Mouse (Mus musculus) CH12.LX (cell line): ENCODE measurements around the gene Tmem151b. TPM values are rescaled to one million over a fixed set of nuclear protein-coding genes. Genes with fewer than 3 reads are reported as not detected.
A peak's percentile ranks its signal among the peaks of the same experiment; 100 is the strongest.

ENCODE experiments used
- DNase-seq: peaks from one replicate; pipeline ENCODE4 v3.0.0-alpha.2; 2013; ENCODE audit errors: extremely low read depth
- H3K27ac ChIP-seq: 2 replicates; pipeline ENCODE4 v1.5.1; 2012; ENCODE audit warnings: low read depth, mild to moderate bottlenecking, control low read depth, moderate library complexity; ENCODE audit not compliant: insufficient read depth
- H3K27me3 ChIP-seq: replicated peaks from 2 replicates; pipeline ENCODE3; 2012; ENCODE audit warnings: inconsistent platforms
- H3K36me3 ChIP-seq, 2 experiments: replicated peaks in 1 of 2; 2 replicates each; pipeline versions ENCODE3 to v1.6.1; 2012; ENCODE audit warnings: inconsistent platforms in 1 of 2, low read length in 1 of 2, mild to moderate bottlenecking in 1 of 2, mixed read lengths in 1 of 2, moderate library complexity in 1 of 2; ENCODE audit not compliant: control insufficient read depth in 1 of 2, insufficient read depth in 1 of 2
- H3K4me1 ChIP-seq, 2 experiments: 2 replicates each; pipeline ENCODE4 v1.6.1; 2012; ENCODE audit warnings: inconsistent platforms in 1 of 2, moderate library complexity in 1 of 2; ENCODE audit not compliant: insufficient read depth in 2 of 2, control insufficient read depth in 1 of 2
- H3K4me2 ChIP-seq: 2 replicates; pipeline ENCODE4 v1.6.1; 2012; ENCODE audit warnings: low read depth, mild to moderate bottlenecking, control low read depth; ENCODE audit not compliant: poor library complexity, insufficient read depth, severe bottlenecking
- H3K4me3 ChIP-seq, 3 experiments: fragments of 150-350 bp in 1 of 3; sonication (generic) in 1 of 3; replicated peaks in 1 of 3; 2 replicates each; pipeline versions ENCODE3 to v1.5.1; 2011 to 2012; ENCODE audit warnings: low read depth in 2 of 3, low read length in 2 of 3, mild to moderate bottlenecking in 2 of 3, moderate library complexity in 2 of 3, control low read depth in 1 of 3, improper control_type of control experiment in 1 of 3, inconsistent platforms in 1 of 3, mixed read lengths in 1 of 3; ENCODE audit not compliant: poor library complexity in 1 of 3
- H3K79me2 ChIP-seq: replicated peaks from 2 replicates; pipeline ENCODE4 v1.6.1; 2012; ENCODE audit warnings: mild to moderate bottlenecking, moderate library complexity; ENCODE audit not compliant: control insufficient read depth, poor library complexity, insufficient read depth, severe bottlenecking; ENCODE audit errors: extremely low read depth
- H3K9ac ChIP-seq: 2 replicates; pipeline ENCODE4 v1.6.1; 2012; ENCODE audit warnings: low read depth, mild to moderate bottlenecking, control low read depth, moderate library complexity; ENCODE audit not compliant: insufficient read depth
- H3K9me3 ChIP-seq: replicated peaks from 2 replicates; pipeline ENCODE3; 2012; ENCODE audit warnings: low read length, inconsistent platforms, mixed read lengths
- BHLHE40 ChIP-seq: IDR thresholded peaks from 2 replicates; pipeline ENCODE4 v1.6.1; 2011; ENCODE audit warnings: mild to moderate bottlenecking, low read depth, low read length, improper control_type of control experiment
- CHD1 ChIP-seq: IDR thresholded peaks from 2 replicates; pipeline ENCODE4 v1.6.1; 2012; ENCODE audit warnings: low read depth, low read length, improper control_type of control experiment, inconsistent platforms
- CHD2 ChIP-seq: IDR thresholded peaks from 2 replicates; pipeline ENCODE4 v1.6.1; 2011; ENCODE audit warnings: low read length, improper control_type of control experiment
- CTCF ChIP-seq, 2 experiments: IDR thresholded peaks in 1 of 2; conservative IDR thresholded peaks in 1 of 2; 2 replicates each; pipeline ENCODE4 v1.5.1; 2011 to 2012; ENCODE audit warnings: low read depth in 2 of 2, low read length in 2 of 2, improper control_type of control experiment in 1 of 2, inconsistent platforms in 1 of 2, mild to moderate bottlenecking in 1 of 2, moderate library complexity in 1 of 2
- E2F4 ChIP-seq: IDR thresholded peaks from 2 replicates; pipeline ENCODE4 v1.6.1; 2011; ENCODE audit warnings: low read depth, low read length, improper control_type of control experiment; ENCODE audit not compliant: insufficient replicate concordance
- ELF1 ChIP-seq: IDR thresholded peaks from 2 replicates; pipeline ENCODE4 v1.6.1; 2014; ENCODE audit warnings: low read depth, mild to moderate bottlenecking, inconsistent platforms, low read length, improper control_type of control experiment
- EP300 ChIP-seq: IDR thresholded peaks from 2 replicates; pipeline ENCODE4 v1.6.1; 2011; ENCODE audit warnings: low read length, improper control_type of control experiment
- ETS1 ChIP-seq: conservative IDR thresholded peaks from 2 replicates; pipeline ENCODE4 v1.6.1; 2012; ENCODE audit warnings: low read depth, mild to moderate bottlenecking, inconsistent platforms, low read length, improper control_type of control experiment, moderate library complexity
- GABPA ChIP-seq: IDR thresholded peaks from 2 replicates; pipeline ENCODE4 v1.6.1; 2012; ENCODE audit warnings: low read depth, low read length, improper control_type of control experiment, inconsistent platforms; ENCODE audit not compliant: insufficient replicate concordance
- HCFC1 ChIP-seq: IDR thresholded peaks from 2 replicates; pipeline ENCODE4 v1.6.1; 2012; ENCODE audit warnings: low read depth, mild to moderate bottlenecking, inconsistent platforms, low read length, improper control_type of control experiment
- IRF4 ChIP-seq: IDR thresholded peaks from 2 replicates; pipeline ENCODE4 v1.6.1; 2014; ENCODE audit warnings: low read depth, mild to moderate bottlenecking, inconsistent platforms, low read length, improper control_type of control experiment
- JUN ChIP-seq: IDR thresholded peaks from 2 replicates; pipeline ENCODE4 v1.6.1; 2011; ENCODE audit warnings: low read depth, mild to moderate bottlenecking, low read length, improper control_type of control experiment, moderate library complexity; ENCODE audit not compliant: insufficient read depth
- JUND ChIP-seq: conservative IDR thresholded peaks from 2 replicates; pipeline ENCODE4 v1.6.1; 2011; ENCODE audit warnings: low read depth, low read length, improper control_type of control experiment
- KAT2A ChIP-seq: IDR thresholded peaks from 2 replicates; pipeline ENCODE4 v1.6.1; 2012; ENCODE audit warnings: low read length, improper control_type of control experiment, inconsistent platforms; ENCODE audit not compliant: insufficient replicate concordance
- MAFK ChIP-seq: IDR thresholded peaks from 2 replicates; pipeline ENCODE4 v1.6.1; 2011; ENCODE audit warnings: low read length, improper control_type of control experiment; ENCODE audit not compliant: insufficient replicate concordance
- MAX ChIP-seq: IDR thresholded peaks from 2 replicates; pipeline ENCODE4 v1.6.1; 2011; ENCODE audit warnings: low read length, improper control_type of control experiment
- MAZ ChIP-seq: IDR thresholded peaks from 2 replicates; pipeline ENCODE4 v1.6.1; 2012; ENCODE audit warnings: low read depth, mild to moderate bottlenecking, inconsistent platforms, low read length, improper control_type of control experiment, moderate library complexity
- MEF2A ChIP-seq: IDR thresholded peaks from 2 replicates; pipeline ENCODE4 v1.6.1; 2014; ENCODE audit warnings: low read depth, mild to moderate bottlenecking, inconsistent platforms, low read length, improper control_type of control experiment, borderline replicate concordance
- MXI1 ChIP-seq: IDR thresholded peaks from 2 replicates; pipeline ENCODE4 v1.6.1; 2011; ENCODE audit warnings: mild to moderate bottlenecking, low read depth, low read length, improper control_type of control experiment
- MYC ChIP-seq: IDR thresholded peaks from 2 replicates; pipeline ENCODE4 v1.6.1; 2011; ENCODE audit warnings: low read depth, mild to moderate bottlenecking, improper control_type of control experiment, low read length
- NELFE ChIP-seq: IDR thresholded peaks from 2 replicates; pipeline ENCODE4 v1.6.1; 2011; ENCODE audit warnings: low read depth, low read length, improper control_type of control experiment
- NRF1 ChIP-seq: IDR thresholded peaks from 2 replicates; pipeline ENCODE4 v1.6.1; 2014; ENCODE audit warnings: low read depth, mild to moderate bottlenecking, inconsistent platforms, low read length, improper control_type of control experiment, moderate library complexity
- PAX5 ChIP-seq: IDR thresholded peaks from 2 replicates; pipeline ENCODE4 v1.6.1; 2012; ENCODE audit warnings: low read length, inconsistent platforms, mixed read lengths
- POLR2A ChIP-seq: IDR thresholded peaks from 2 replicates; pipeline ENCODE4 v1.6.1; 2011; ENCODE audit warnings: low read depth, mild to moderate bottlenecking, improper control_type of control experiment, low read length
- POLR2AphosphoS2 ChIP-seq: IDR thresholded peaks from 2 replicates; pipeline ENCODE4 v1.6.1; 2011; ENCODE audit warnings: low read depth, low read length, improper control_type of control experiment
- RAD21 ChIP-seq: IDR thresholded peaks from 2 replicates; pipeline ENCODE4 v1.6.1; 2011; ENCODE audit warnings: low read depth, mild to moderate bottlenecking, low read length, improper control_type of control experiment, moderate library complexity
- RCOR1 ChIP-seq: conservative IDR thresholded peaks from 2 replicates; pipeline ENCODE4 v1.6.1; 2012; ENCODE audit warnings: low read depth, mild to moderate bottlenecking, inconsistent platforms, low read length, improper control_type of control experiment
- SIN3A ChIP-seq: IDR thresholded peaks from 2 replicates; pipeline ENCODE4 v1.6.1; 2012; ENCODE audit warnings: low read length, improper control_type of control experiment, inconsistent platforms
- SMC3 ChIP-seq: IDR thresholded peaks from 2 replicates; pipeline ENCODE4 v1.6.1; 2011; ENCODE audit warnings: low read depth, low read length, improper control_type of control experiment
- TBP ChIP-seq: conservative IDR thresholded peaks from 2 replicates; pipeline ENCODE4 v1.6.1; 2011; ENCODE audit warnings: low read depth, low read length, improper control_type of control experiment
- TCF12 ChIP-seq: IDR thresholded peaks from 2 replicates; pipeline ENCODE4 v1.6.1; 2014; ENCODE audit warnings: low read depth, mild to moderate bottlenecking, inconsistent platforms, low read length, improper control_type of control experiment
- UBTF ChIP-seq: IDR thresholded peaks from 2 replicates; pipeline ENCODE4 v1.6.1; 2012; ENCODE audit warnings: low read depth, mild to moderate bottlenecking, inconsistent platforms, low read length, improper control_type of control experiment, moderate library complexity
- USF1 ChIP-seq: IDR thresholded peaks from 2 replicates; pipeline ENCODE4 v1.6.1; 2014; ENCODE audit warnings: low read depth, mild to moderate bottlenecking, inconsistent platforms, low read length, improper control_type of control experiment
- USF2 ChIP-seq: conservative IDR thresholded peaks from 2 replicates; pipeline ENCODE4 v1.6.1; 2011; ENCODE audit warnings: low read depth, low read length, improper control_type of control experiment
- ZC3H11A ChIP-seq: IDR thresholded peaks from 2 replicates; pipeline ENCODE4 v1.6.1; 2012; ENCODE audit warnings: low read depth, mild to moderate bottlenecking, inconsistent platforms, low read length, improper control_type of control experiment
- ZKSCAN1 ChIP-seq: IDR thresholded peaks from 2 replicates; pipeline ENCODE4 v1.6.1; 2012; ENCODE audit warnings: low read depth, inconsistent platforms, low read length, improper control_type of control experiment, borderline replicate concordance
- ZMIZ1 ChIP-seq: IDR thresholded peaks from 2 replicates; pipeline ENCODE4 v1.6.1; 2012; ENCODE audit warnings: low read depth, mild to moderate bottlenecking, inconsistent platforms, low read length, improper control_type of control experiment
- ZNF384 ChIP-seq: IDR thresholded peaks from 2 replicates; pipeline ENCODE4 v1.6.1; 2012; ENCODE audit warnings: low read depth, low read length, improper control_type of control experiment, inconsistent platforms
- dilution Hi-C: fragments of 300-500 bp; cut with MboI; formaldehyde crosslinking; loops from 2 replicates; pipeline ENCODE4 v1.14.3; 2020; ENCODE audit warnings: low sequenced_read_pairs; ENCODE audit not compliant: extremely low pct_unique_long_range_greater_than_20kb, extremely low pct_ligation_motif_present
- in situ Hi-C: fragments of 300-500 bp; cut with MboI; formaldehyde crosslinking; loops from 3 replicates; pipeline ENCODE4 v1.14.3; 2019; ENCODE audit warnings: low sequenced_read_pairs, low pct_ligation_motif_present, low pct_unique_long_range_greater_than_20kb, mixed read lengths
- polyA plus RNA-seq: library from polyadenylated mRNA; unstranded; fragments of >175 nt; gene quantifications from 2 replicates; pipeline ENCODE4 v1.2.1, GENCODE M21; 2012; ENCODE audit warnings: low read depth; ENCODE audit not compliant: insufficient read length
- total RNA-seq, 2 experiments: library from RNA; depleted of rRNA; stranded (reverse); fragments of 300-350 nt in 1 of 2; fragments of >200 nt in 1 of 2; gene quantifications; 2 replicates each; pipeline ENCODE4 v1.2.3; 2012 to 2014

The Tmem151b gene
- total and polyA plus RNA-seq, 3 experiments, result 0.12 to 0.53 (median 0.42) TPM

- Histone ChIP-seq H3K4me1 (peaks cover 26 to 50% of the 10 kb centered on the region in 2 experiments), H3K27ac (peak overlapping the region; percentile 99)
These were observed 8.8 kb upstream of the Tmem151b start for GRCm38 (mm10) chr17:45557998-45558862.

GRCm38 (mm10) chr17:45557246-45557824 lies 7.9 kb upstream of the Tmem151b start:
- dilution Hi-C loops (no loop called here), in situ Hi-C loops (loop anchor here (5.0 kb wide), 1 partner anchor 80 kb away; the partner anchor contains the start of gene Spats1)
- no peak for DNase-seq
- Histone ChIP-seq H3K9me3 (no peaks in the 10 kb centered on the region), H3K9ac (peak overlapping the region; percentile 99), H3K4me3 (peak overlapping the region; percentile 90 to 100 (median 99)), H3K27me3 (no peaks in the 10 kb centered on the region), H3K79me2 (peaks cover 41% of the 10 kb centered on the region), H3K36me3 (peaks cover 34 to 54% of the 10 kb centered on the region in 2 experiments), H3K27ac (peak overlapping the region; percentile 99), H3K4me2 (peak overlapping the region; percentile 80; the same call in 1 of the 2 replicates), H3K4me1 (peaks cover 22 to 50% of the 10 kb centered on the region in 2 experiments)
- TF ChIP-seq UBTF (no peak), HCFC1 (no peak), KAT2A (no peak), TBP (peak; percentile 43; the same call in 1 of the 2 replicates), MAZ (peak; percentile 87), ELF1 (peak; percentile 18), MXI1 (no peak), JUN (no peak), RAD21 (no peak), MEF2A (no peak; the same call in 1 of the 2 replicates), CHD1 (no peak; the same call in 1 of the 2 replicates), POLR2AphosphoS2 (no peak)

More at GRCm38 (mm10) chr17:45557998-45558862, 8.8 kb upstream of the Tmem151b start:
- in situ Hi-C loops, result loop anchor here (5.0 kb wide), 1 partner anchor 81 kb away; the partner anchor contains the start of gene Spats1
- Histone ChIP-seq H3K27me3 (no peaks in the 10 kb centered on the region), H3K9ac (peak overlapping the region; percentile 99), H3K4me2 (peak overlapping the region; percentile 80), H3K36me3 (peaks cover 38 to 63% of the 10 kb centered on the region in 2 experiments), H3K79me2 (peaks cover 41% of the 10 kb centered on the region), H3K4me3 (peak overlapping the region; percentile 90 to 100 (median 99)), H3K9me3 (no peaks in the 10 kb centered on the region)
- TF ChIP-seq IRF4, result peak; percentile 76
- peak; percentile 4; the same call in 1 of the 2 replicates for TF ChIP-seq NELFE
- peak; percentile 33; the same call in 1 of the 2 replicates for TF ChIP-seq HCFC1
- 0 out of 2 replicates have a peak, but pooled peaks have one; percentile 54 for TF ChIP-seq MAFK
- no peak for TF ChIP-seq RAD21
- TF ChIP-seq MAX, result peak; percentile 6; the same call in 1 of the 2 replicates
- TF ChIP-seq CHD2, result no peak; the same call in 1 of the 2 replicates
- TF ChIP-seq POLR2A, result peak; percentile 47
- TF ChIP-seq MEF2A, result peak; percentile 65
- TF ChIP-seq JUN, result no peak
- TF ChIP-seq PAX5, result no peak
- no peak for TF ChIP-seq JUND
- no peak; the same call in 1 of the 2 replicates for TF ChIP-seq CHD1
- TF ChIP-seq ELF1, result peak; percentile 70
- TF ChIP-seq ZC3H11A, result no peak
- no peak for TF ChIP-seq USF2
- TF ChIP-seq SMC3, result no peak
- no peak for TF ChIP-seq KAT2A
- no peak for TF ChIP-seq UBTF
- no peak for TF ChIP-seq CTCF (conservative IDR thresholded peaks at IDR 0.05 in 1 of 2, IDR thresholded peaks at IDR 0.05 in 1 of 2; ENCODE audit: low read depth in 2 of 2, low read length in 2 of 2)
- no peak for TF ChIP-seq USF1
- TF ChIP-seq TBP, result no peak
- no peak for TF ChIP-seq GABPA
- TF ChIP-seq MXI1, result peak; percentile 72; the same call in 1 of the 2 replicates
- peak; percentile 92 for TF ChIP-seq TCF12
- TF ChIP-seq ZMIZ1, result peak; percentile 43
- no peak for TF ChIP-seq ZKSCAN1
- TF ChIP-seq NRF1, result 0 out of 2 replicates have a peak, but pooled peaks have one; percentile 40
- TF ChIP-seq MYC, result no peak
- TF ChIP-seq EP300, result no peak; the same call in 1 of the 2 replicates
- TF ChIP-seq POLR2AphosphoS2, result no peak; the same call in none of the 2 replicates
- TF ChIP-seq ETS1, result peak; percentile 69
- TF ChIP-seq SIN3A, result peak; percentile 77
- peak; percentile 63 for TF ChIP-seq BHLHE40
- no peak for TF ChIP-seq RCOR1
- no peak for TF ChIP-seq E2F4
- no peak for TF ChIP-seq MAZ
- TF ChIP-seq ZNF384, result no peak
- peak; percentile 66 for DNase-seq
- dilution Hi-C loops, result no loop called here
